Mouse (Mus musculus) embryonic fibroblast, embryonic 13.5 days (primary cell): ENCODE measurements around the gene Srp9.

ENCODE experiments used
- CTCF ChIP-seq: IDR thresholded peaks from 2 replicates; pipeline ENCODE4 v1.5.1; 2011; ENCODE audit warnings: mild to moderate bottlenecking, control low read depth, low read length, moderate library complexity, borderline replicate concordance; ENCODE audit not compliant: insufficient read depth
- POLR2A ChIP-seq: IDR thresholded peaks from 2 replicates; pipeline ENCODE4 v1.6.1; 2011; ENCODE audit warnings: low read depth, mild to moderate bottlenecking, control low read depth, low read length, moderate library complexity

- no peak for TF ChIP-seq POLR2A
- no peak for TF ChIP-seq CTCF
These were observed 27.8 kb upstream of the Srp9 start for GRCm38 (mm10) chr1:182096707-182097106.
